Mouse (Mus musculus) forebrain, embryonic 15.5 days (tissue): ENCODE data around the gene Abracl. TPM values are rescaled to one million over a fixed set of nuclear protein-coding genes. Genes with fewer than 3 reads are reported as not detected.

Experiments
- ATAC-seq: fragments of 200-750 bp; cut with Nextera tagmentation; replicated peaks from 2 replicates; pipeline ENCODE4 v1.8.0; 2017; ENCODE audit warnings: mild to moderate bottlenecking, moderate TSS enrichment, moderate library complexity
- H3K27ac ChIP-seq: fragments of 300-500 bp; sonication (generic); replicated peaks from 2 replicates; pipeline ENCODE4 v1.5.1; 2015; ENCODE audit warnings: mild to moderate bottlenecking, inconsistent platforms
- H3K27me3 ChIP-seq: fragments of 300-500 bp; sonication (generic); 2 replicates; pipeline ENCODE4 v1.6.1; 2015; ENCODE audit warnings: inconsistent platforms
- H3K36me3 ChIP-seq: fragments of 300-500 bp; sonication (generic); 2 replicates; pipeline ENCODE4 v1.6.1; 2015; ENCODE audit warnings: mild to moderate bottlenecking, inconsistent platforms
- H3K4me1 ChIP-seq: fragments of 300-500 bp; sonication (generic); 2 replicates; pipeline ENCODE4 v1.6.1; 2015; ENCODE audit warnings: inconsistent platforms
- H3K4me2 ChIP-seq: fragments of 300-500 bp; sonication (generic); replicated peaks from 2 replicates; pipeline ENCODE4 v1.6.1; 2015; ENCODE audit warnings: mild to moderate bottlenecking, inconsistent platforms
- H3K4me3 ChIP-seq: fragments of 300-500 bp; sonication (generic); 2 replicates; pipeline ENCODE4 v1.5.1; 2015; ENCODE audit warnings: mild to moderate bottlenecking, inconsistent platforms
- H3K9ac ChIP-seq: fragments of 300-500 bp; sonication (generic); replicated peaks from 2 replicates; pipeline ENCODE4 v1.6.1; 2015; ENCODE audit warnings: mild to moderate bottlenecking, inconsistent platforms
- H3K9me3 ChIP-seq: fragments of 300-500 bp; sonication (generic); 2 replicates; pipeline ENCODE4 v1.6.1; 2016; ENCODE audit warnings: inconsistent platforms
- WGBS: fragments of 180-500 bp; shearing (Covaris S2); methylation state at CpG from one replicate; pipeline ENCODE4 v1.1.7; 2015; ENCODE audit warnings: mixed read lengths; 5-methylcytosine and 5-hydroxymethylcytosine counted together
- polyA plus RNA-seq: library from polyadenylated mRNA; unstranded; fragments of >200 nt; fragmentation: Nextera tagmentation; extraction: Ambion mirVana; gene quantifications from 2 replicates; pipeline ENCODE4 v1.2.1, GENCODE M21; 2015

Abracl gene
- polyA plus RNA-seq, 1 experiment from 2014 or later: 226 TPM

DNA sequence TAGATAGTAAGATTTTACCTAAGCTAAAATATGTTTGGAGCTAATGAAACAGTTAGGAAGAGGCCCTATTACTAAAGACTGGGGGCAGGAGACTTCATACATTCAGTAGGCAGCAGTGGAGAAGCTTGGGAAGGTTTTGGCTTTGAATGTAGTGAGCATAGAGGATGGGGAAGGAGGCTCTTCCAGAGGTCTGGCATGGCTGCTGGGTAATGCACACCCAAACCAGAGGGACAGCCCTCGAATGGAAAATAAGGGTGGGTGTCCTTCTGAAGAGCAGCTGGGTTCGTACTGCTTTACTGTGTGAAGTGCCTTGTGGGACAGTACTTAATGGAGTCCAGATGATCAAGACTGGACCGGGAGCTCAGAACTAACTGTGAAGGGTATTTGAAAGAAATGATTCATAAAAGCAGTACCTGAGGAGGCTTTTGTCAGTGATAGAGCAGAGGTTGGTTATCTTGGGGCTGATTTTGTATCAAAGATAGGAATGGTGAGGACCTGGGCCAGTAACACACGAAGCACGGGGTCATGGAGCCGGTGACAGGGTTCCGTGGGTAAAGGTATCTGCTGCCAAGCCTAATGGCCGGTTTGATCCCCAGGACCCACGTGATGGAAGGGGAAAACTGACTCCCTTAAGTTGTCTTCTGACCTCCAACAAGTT, 35.7 kb upstream of the Abracl start:
- H3K27me3 ChIP-seq: no peaks in the 10 kb centered on the region
- H3K9me3 ChIP-seq: no peaks in the 10 kb centered on the region
- H3K9ac ChIP-seq: no peak overlapping the region
- ATAC-seq: no peak
- H3K27ac ChIP-seq: no peak overlapping the region
- no peaks in the 10 kb centered on the region for H3K36me3 ChIP-seq
- WGBS: 95% methylated on average over 9 of the region's 9 CpGs
- no peak overlapping the region for H3K4me2 ChIP-seq
- H3K4me3 ChIP-seq: no peak overlapping the region
- H3K4me1 ChIP-seq: peaks cover 33% of the 10 kb centered on the region

DNA sequence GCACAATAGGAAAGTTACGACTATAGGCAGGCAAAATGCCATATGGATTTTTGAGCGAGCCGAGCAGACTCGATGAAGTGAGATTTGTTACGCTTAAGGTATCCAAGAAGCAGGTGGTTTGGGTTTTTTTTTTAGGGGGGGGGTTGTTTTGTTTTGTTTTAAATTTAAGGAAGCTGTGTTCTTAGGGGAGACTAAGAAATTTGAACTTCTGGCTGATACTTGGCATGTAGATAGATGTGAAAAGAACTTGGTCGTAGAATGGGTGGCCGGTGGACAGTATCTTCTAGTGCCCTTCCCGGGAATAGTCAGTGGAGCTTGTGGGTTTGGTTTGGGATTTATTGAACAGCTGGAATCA, 33.3 kb upstream of the Abracl start:
- Histone ChIP-seq H3K9me3 (no peaks in the 10 kb centered on the region), H3K9ac (peak overlapping the region; percentile 98), H3K4me3 (peak overlapping the region; percentile 100), H3K27ac (peak overlapping the region; percentile 94), H3K4me2 (peak overlapping the region; percentile 75), H3K4me1 (peaks cover 33% of the 10 kb centered on the region), H3K27me3 (no peaks in the 10 kb centered on the region), H3K36me3 (no peaks in the 10 kb centered on the region)
- ATAC-seq: no peak
- WGBS: under 1% methylated on average over 8 of the region's 8 CpGs

DNA sequence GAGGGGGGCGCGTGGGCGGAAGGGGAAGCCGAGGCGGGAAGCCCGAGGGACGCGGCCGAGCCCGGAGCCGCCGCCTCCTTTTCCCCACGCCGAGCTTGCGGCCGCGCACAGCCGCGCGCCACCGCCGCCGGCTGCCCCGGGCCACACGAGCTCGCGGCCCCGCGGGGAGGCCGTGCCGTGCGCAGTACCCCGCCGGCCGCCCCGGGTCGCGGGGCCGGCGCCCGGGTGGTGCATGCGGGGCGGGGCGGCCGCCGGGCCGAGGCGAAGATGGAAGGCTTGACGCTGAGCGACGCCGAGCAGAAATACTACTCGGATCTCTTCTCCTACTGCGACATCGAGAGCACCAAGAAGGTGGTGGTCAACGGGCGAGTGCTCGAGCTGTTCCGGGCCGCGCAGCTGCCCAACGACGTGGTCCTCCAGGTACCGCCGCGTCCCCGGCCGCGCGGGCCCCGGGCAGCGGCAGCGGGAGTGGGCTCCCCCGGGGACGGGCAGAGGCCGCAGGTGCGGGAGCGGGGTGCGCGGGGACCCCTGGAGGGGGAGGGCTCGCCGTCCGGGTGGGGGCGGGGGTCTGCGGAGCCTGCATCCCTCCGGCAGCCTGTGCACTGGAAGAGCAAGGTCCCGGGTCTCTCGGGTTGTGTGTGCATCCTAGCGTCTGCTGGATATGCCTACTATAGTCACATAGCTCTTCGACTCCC, 32.8 kb upstream of the Abracl start, which contains the start of gene Reps1:
TSS of gene Reps1 (plus strand) at position 166 of the 695 bp plus-strand sequence.
- Histone ChIP-seq H3K27me3 (no peaks in the 10 kb centered on the region), H3K4me3 (peak within 1 kb of the TSS; percentile 100), H3K4me1 (peaks cover 33% of the 10 kb centered on the region), H3K27ac (peak within 1 kb of the TSS; percentile 94), H3K9ac (peak within 1 kb of the TSS; percentile 98), H3K9me3 (no peaks in the 10 kb centered on the region), H3K36me3 (no peaks in the 10 kb centered on the region), H3K4me2 (peak within 1 kb of the TSS; percentile 75)
- ATAC-seq: peak; percentile 81
- WGBS: under 1% methylated on average over 88 of the region's 90 CpGs

DNA sequence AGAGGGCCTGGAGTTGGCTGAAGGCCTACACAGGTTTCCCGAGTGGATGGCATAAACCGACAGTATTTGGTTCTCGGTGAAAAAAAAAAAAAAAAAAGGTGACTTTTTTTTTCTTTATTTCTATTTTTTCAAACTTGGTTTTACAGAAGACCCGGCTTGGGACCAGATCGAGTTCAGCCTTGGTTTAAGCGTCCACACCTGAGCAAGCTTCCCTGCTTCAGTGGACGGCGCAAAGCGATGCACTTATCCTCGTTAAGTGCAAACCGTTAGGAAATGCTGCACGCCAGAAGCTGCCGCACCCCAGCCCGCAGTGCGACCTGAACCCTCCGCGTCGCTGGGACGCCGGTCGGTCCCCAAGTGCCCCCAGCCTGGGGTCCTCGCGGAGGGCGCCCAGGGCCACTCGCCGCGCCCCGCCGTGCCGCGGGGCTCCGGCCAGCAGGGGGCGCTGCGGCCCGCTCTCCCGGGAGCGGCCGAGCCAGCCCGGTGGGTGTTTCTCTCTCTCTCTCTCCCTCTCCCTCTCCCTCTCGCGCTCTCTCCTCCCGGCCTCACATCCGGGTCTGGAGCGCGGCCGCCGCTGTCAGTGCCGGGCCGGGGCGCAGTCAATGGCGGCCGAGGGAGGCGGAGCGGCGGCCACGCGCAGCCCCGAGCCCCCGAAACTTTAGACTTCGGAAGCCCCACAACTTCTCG, 32.1 kb upstream of the Abracl start:
- WGBS: 2% methylated on average over 56 of the region's 61 CpGs
- H3K36me3 ChIP-seq: no peaks in the 10 kb centered on the region
- H3K9ac ChIP-seq: peak overlapping the region; percentile 98
- peak overlapping the region; percentile 94 for H3K27ac ChIP-seq
- H3K27me3 ChIP-seq: no peaks in the 10 kb centered on the region
- H3K4me3 ChIP-seq: peak overlapping the region; percentile 100
- H3K4me1 ChIP-seq: peaks cover 33% of the 10 kb centered on the region
- H3K4me2 ChIP-seq: peak overlapping the region; percentile 75
- ATAC-seq: peak; percentile 98
- no peaks in the 10 kb centered on the region for H3K9me3 ChIP-seq

DNA sequence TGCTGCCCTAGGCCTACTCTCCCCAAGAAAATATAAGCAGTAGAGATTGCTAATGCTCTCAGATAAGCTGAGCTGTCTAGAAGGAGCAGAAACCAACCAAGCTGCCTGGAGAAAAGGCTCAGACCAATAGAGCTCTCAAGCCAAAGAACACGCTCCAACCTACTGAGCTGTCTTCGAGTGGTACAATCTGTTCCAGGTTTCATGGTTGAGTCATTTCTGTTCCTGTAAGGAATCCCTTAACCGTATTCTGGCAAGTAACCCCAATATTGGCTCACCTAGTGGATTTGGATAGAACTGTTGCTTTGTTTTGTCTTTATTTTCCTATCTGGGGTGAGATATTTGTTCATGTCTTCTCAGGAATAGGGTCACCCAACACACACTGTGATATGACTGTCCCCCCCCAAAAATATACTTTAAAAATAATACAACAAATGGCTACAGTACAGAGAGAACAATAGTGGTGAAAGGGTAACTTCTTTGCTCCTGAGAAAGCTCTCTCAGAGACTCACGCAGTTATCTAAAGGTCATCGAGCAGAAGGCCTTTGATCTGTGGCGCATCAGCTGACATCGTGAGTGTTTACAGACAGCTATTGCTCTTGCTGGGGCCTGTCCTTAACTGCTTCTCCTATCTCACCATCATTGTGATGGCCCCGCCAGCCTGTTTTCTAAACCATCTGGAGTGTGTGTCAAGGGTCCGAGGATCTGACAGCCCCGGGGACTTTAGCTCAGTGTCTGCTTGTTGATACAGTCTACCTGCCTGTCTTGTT, 24.5 kb upstream of the Abracl start:
- H3K36me3 ChIP-seq: no peaks in the 10 kb centered on the region
- WGBS: 88% methylated on average over 10 of the region's 10 CpGs
- no peak overlapping the region for H3K27ac ChIP-seq
- H3K9me3 ChIP-seq: no peaks in the 10 kb centered on the region
- H3K4me1 ChIP-seq: no peaks in the 10 kb centered on the region
- H3K4me3 ChIP-seq: no peak overlapping the region
- H3K4me2 ChIP-seq: no peak overlapping the region
- H3K9ac ChIP-seq: no peak overlapping the region
- H3K27me3 ChIP-seq: no peaks in the 10 kb centered on the region
- no peak for ATAC-seq

DNA sequence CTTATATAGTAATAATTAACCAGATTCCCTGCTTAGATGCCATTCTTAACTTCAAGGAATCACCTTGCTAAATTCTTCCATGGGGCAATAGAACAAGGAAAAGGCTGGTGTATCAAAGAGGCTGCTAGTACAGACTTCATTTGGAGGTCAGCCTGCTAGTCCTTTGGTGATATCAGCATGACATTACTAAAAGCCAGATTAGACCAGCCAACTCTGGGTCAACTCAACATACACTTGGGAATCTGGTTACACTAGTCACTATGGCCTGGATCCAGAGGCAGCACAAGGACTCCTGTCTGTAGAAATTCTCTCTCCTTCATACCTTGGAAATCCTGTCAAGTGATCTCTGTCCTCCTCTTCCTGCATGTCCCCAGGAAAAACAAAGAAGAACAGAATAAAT, 23.3 kb upstream of the Abracl start:
- ATAC-seq: no peak
- Histone ChIP-seq H3K9me3 (no peaks in the 10 kb centered on the region), H3K36me3 (no peaks in the 10 kb centered on the region), H3K4me1 (no peaks in the 10 kb centered on the region), H3K27ac (no peak overlapping the region), H3K9ac (no peak overlapping the region), H3K27me3 (no peaks in the 10 kb centered on the region), H3K4me2 (no peak overlapping the region), H3K4me3 (no peak overlapping the region)

DNA sequence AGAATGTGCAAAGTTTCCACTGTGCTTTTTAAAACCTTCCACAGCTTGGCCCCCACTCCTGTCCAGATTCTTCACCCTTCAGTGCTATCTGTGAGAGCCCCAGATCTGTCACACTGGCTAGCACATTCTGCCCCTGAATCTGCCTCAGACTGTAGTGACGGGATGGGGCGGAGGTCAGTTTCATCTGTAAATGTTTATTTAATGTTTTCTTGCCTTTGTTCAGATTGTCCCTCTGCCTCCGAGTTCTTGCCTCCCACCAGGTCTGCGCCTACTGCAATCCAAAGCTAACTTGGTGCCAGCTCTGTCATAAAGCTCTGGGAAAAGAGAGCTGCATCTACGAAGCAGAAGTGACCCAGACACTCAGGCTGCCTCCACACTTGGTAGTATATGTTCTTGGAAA, 13.8 kb upstream of the Abracl start:
- no peak for ATAC-seq
- H3K27me3 ChIP-seq: no peaks in the 10 kb centered on the region
- no peak overlapping the region for H3K4me3 ChIP-seq
- H3K4me2 ChIP-seq: no peak overlapping the region
- H3K36me3 ChIP-seq: no peaks in the 10 kb centered on the region
- no peak overlapping the region for H3K9ac ChIP-seq
- no peaks in the 10 kb centered on the region for H3K4me1 ChIP-seq
- no peaks in the 10 kb centered on the region for H3K9me3 ChIP-seq
- no peak overlapping the region for H3K27ac ChIP-seq
- 81% methylated on average over 5 of the region's 5 CpGs for WGBS

DNA sequence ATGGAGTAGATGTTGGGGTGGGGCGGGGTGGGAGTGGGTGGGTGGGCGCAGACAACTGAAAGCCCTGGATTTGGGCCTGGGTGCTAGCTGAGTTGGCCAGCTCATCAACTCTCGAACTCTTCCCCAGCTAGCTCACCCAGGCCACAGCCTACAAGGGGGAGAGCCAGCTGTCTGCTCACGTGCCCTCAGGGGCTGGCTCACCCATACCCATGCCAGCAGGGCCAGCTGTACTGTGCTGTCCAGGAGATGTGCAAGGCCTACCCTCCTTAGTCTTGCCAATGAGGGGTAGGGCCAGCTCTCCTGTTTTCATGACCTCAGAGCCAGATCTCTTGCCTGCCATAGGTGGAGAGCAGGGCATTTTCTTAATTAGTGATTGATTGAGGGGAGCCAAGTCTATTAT, 11.3 kb upstream of the Abracl start:
- H3K27ac ChIP-seq: no peak overlapping the region
- no peaks in the 10 kb centered on the region for H3K9me3 ChIP-seq
- no peak; the same call in 1 of the 2 replicates for ATAC-seq
- H3K4me1 ChIP-seq: no peaks in the 10 kb centered on the region
- WGBS: 84% methylated on average over 4 of the region's 4 CpGs
- H3K36me3 ChIP-seq: no peaks in the 10 kb centered on the region
- no peak overlapping the region for H3K9ac ChIP-seq
- H3K4me2 ChIP-seq: no peak overlapping the region
- no peaks in the 10 kb centered on the region for H3K27me3 ChIP-seq
- no peak overlapping the region for H3K4me3 ChIP-seq

DNA sequence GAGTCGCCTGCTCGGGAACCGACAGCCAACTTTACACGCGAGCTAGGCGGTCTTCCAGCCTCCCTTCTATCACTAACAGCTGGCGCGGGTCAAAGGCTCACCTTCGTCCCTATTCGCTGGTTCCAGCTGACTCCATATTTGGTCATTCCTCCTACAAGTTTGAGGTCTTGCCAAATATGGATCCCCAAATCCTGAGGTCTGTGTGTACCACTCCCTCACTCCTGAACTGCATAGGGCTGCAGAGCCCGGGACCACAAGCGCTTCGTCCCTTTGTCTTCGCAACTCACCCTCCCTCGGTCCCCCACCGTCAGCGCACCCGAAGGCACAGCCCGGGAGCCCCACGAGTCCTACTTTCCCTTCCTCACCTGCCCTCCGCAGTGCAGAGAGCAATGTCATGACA, 776 bp downstream of the Abracl start:
- no peaks in the 10 kb centered on the region for H3K27me3 ChIP-seq
- H3K9me3 ChIP-seq: no peaks in the 10 kb centered on the region
- peak overlapping the region; percentile 77 for H3K9ac ChIP-seq
- under 1% methylated on average over 21 of the region's 21 CpGs for WGBS
- H3K36me3 ChIP-seq: peaks cover 8% of the 10 kb centered on the region
- ATAC-seq: peak; percentile 86
- peaks cover 25% of the 10 kb centered on the region for H3K4me1 ChIP-seq
- peak overlapping the region; percentile 79 for H3K4me3 ChIP-seq
- H3K27ac ChIP-seq: peak overlapping the region; percentile 96
- H3K4me2 ChIP-seq: peak overlapping the region; percentile 46

DNA sequence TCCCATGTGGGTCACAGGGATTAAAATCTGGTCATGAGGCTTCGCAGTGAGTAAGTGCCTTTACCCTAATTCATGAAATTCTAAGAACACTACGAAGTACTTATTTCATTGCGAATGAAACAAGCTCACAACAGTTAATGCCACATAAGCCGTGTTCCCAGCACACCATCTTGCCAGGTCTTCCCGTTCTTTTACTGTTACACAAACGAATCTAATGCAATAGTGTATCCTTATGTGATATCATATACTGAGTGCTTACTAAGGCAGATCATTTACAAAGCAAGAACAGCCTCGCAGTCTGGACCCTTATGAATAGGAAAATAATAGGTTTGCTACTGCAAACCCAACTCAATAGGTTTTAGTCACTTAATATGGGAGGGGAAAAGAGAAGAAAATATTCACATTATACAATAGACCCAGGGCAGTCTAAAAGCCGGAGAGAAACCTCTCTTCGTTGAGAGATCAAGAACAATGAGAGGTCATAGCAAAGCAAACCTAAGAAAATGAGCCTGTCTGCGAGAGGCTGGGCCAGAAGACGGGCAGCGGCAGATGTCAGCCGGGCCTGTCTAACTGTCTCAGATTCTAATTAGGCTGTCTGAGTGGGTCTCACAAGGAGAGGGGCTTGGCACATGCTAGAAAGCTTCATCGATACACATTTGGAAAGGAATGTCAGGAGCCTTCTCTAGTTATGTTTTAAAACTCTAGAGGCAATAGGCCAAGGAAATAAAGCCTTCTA, 1.3 kb downstream of the Abracl start:
- peak; percentile 46 for ATAC-seq
- peak overlapping the region; percentile 77 for H3K9ac ChIP-seq
- peaks cover 14% of the 10 kb centered on the region for H3K36me3 ChIP-seq
- H3K4me2 ChIP-seq: peak overlapping the region; percentile 46
- H3K4me3 ChIP-seq: peak overlapping the region; percentile 79
- H3K4me1 ChIP-seq: peaks cover 25% of the 10 kb centered on the region
- WGBS: 19% methylated on average over 14 of the region's 14 CpGs
- H3K27me3 ChIP-seq: no peaks in the 10 kb centered on the region
- H3K27ac ChIP-seq: peak overlapping the region; percentile 96
- H3K9me3 ChIP-seq: no peaks in the 10 kb centered on the region

DNA sequence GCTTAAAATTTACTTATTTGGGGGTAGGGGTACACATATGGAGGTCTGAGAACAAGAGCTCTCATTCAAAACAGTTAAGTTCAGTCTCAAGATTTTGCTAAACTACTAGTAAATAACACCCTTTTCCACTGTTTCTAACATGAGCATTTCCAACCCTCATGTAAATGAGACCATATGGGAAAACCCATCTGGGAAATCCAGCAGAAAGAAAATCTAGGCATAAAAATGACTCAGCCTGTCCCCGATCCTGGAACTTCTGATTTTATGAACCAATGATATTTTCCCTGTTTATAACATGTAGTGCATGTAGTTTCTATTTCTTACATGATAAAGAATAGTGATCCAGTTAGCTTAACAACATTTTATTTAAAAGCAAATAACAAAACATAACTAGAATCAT, 2.2 kb downstream of the Abracl start:
- 36% methylated on average over 1 of the region's 1 CpGs for WGBS
- Histone ChIP-seq H3K36me3 (peaks cover 22% of the 10 kb centered on the region), H3K4me2 (peak overlapping the region; percentile 46), H3K9me3 (no peaks in the 10 kb centered on the region), H3K4me1 (peaks cover 25% of the 10 kb centered on the region), H3K4me3 (peak overlapping the region; percentile 79), H3K9ac (no peak overlapping the region), H3K27me3 (no peaks in the 10 kb centered on the region), H3K27ac (peak overlapping the region; percentile 96)
- no peak for ATAC-seq
